ENCODE assay signal across 12 mouse cellular contexts in genomic region chr2:79455646-79456045, GRCm38 (mm10). TPM values are rescaled to one million over a fixed set of nuclear protein-coding genes. Genes with fewer than 3 reads are reported as not detected.
DNase-seq lines count a peak whose midpoint lies in the region.
"Had no signal": no experiment of that assay in that cellular context is flagged by ENCODE, and none has a peak within 500 bp of the region (broad histone marks: within the 10 kb centered on the region; RNA-seq: fewer than 3 reads in every experiment).

No protein-coding gene starts in this region.

- DNase-seq in cerebellum, adult 11-12 months: peak; percentile 51
- DNase-seq in cerebellum, postnatal 4 days (ENCODE audit: low spot score in 2 of 2): no peak
- DNase-seq in cerebellum, postnatal 14 days: peak; percentile 49 to 58
- DNase-seq in hindbrain, embryonic 10.5 days (ENCODE audit: low spot score): peak; percentile 30
- peak; percentile 24 for DNase-seq in neural tube, embryonic 10.5 days (ENCODE audit: extremely low spot score, low spot score)
- DNase-seq in urinary bladder, postnatal 4 days (ENCODE audit: low spot score in 2 of 2): no peak
- DNase-seq in kidney, adult 8-10 months: no peak
- no peak for DNase-seq in adrenal gland, postnatal 10 days
- DNase-seq: adrenal gland, postnatal 25 days; heart, adult 11 months had no signal

- H3K9me3 ChIP-seq in hindbrain, embryonic 10.5 days: no peaks in the 10 kb centered on the region
- H3K9me3 ChIP-seq: lung, embryonic 15.5 days had no signal

- H3K27ac ChIP-seq in hindbrain, embryonic 10.5 days: peak overlapping the region; percentile 81
- H3K27ac ChIP-seq: lung, embryonic 15.5 days had no signal

- H3K4me1 ChIP-seq in hindbrain, embryonic 10.5 days (replicated peaks): peaks cover 62% of the 10 kb centered on the region

- 3% methylated on average over 10 of the region's 10 CpGs for WGBS in hindbrain, embryonic 10.5 days

- H3K27me3 ChIP-seq in hindbrain, embryonic 10.5 days (ENCODE audit: insufficient read depth, poor library complexity, severe bottlenecking): peaks cover 94% of the 10 kb centered on the region

- peak overlapping the region; percentile 48 for H3K4me3 ChIP-seq in hindbrain, embryonic 10.5 days

- H3K36me3 ChIP-seq in hindbrain, embryonic 10.5 days: no peaks in the 10 kb centered on the region
- H3K36me3 ChIP-seq: lung, embryonic 15.5 days had no signal

RNA-seq across cellular contexts. Expression of gene Neurod1, which starts 0.9 kb away (rescaled TPM):
- polyA plus RNA-seq in hindbrain, embryonic 10.5 days (2016; fragmentation: Nextera tagmentation; extraction: Ambion mirVana): 20.9 and 52.9 TPM in 2 replicates
- under 1 TPM in 1 of 2 experiments, not detected in 1; 0.12 TPM for total RNA-seq in adrenal gland, postnatal 10 days (2021)
- total RNA-seq: adrenal gland, postnatal 25 days had no signal
- polyA plus RNA-seq: inflammation-experienced regulatory T-cells, adult 6 months; lung, embryonic 15.5 days had no signal

RNA-seq across cellular contexts. Expression of gene Cerkl, which starts 0.9 kb away (rescaled TPM):
- polyA plus RNA-seq in hindbrain, embryonic 10.5 days (2016; fragmentation: Nextera tagmentation; extraction: Ambion mirVana): 1.8 and 6.6 TPM in 2 replicates
- total RNA-seq in adrenal gland, postnatal 10 days (2021): 1 to 10 TPM; 6.1 to 6.2 TPM

Comparison
In these comparisons a context has a peak if more than half of its experiments do, and no peak if none do; other contexts are left out.
1. DNase-seq: peak in cerebellum, adult 11-12 months (single experiment), cerebellum, postnatal 14 days (2 of 2), hindbrain, embryonic 10.5 days (single experiment) and neural tube, embryonic 10.5 days (single experiment); none in cerebellum, postnatal 4 days (0 of 2), urinary bladder, postnatal 4 days (0 of 2), kidney, adult 8-10 months (0 of 2) and adrenal gland, postnatal 10 days (single experiment).